Mouse (Mus musculus) limb, embryonic 12.5 days (tissue): ENCODE measurements around the gene Ereg. TPM values are rescaled to one million over a fixed set of nuclear protein-coding genes. Genes with fewer than 3 reads are reported as not detected.

Source experiments
- ATAC-seq: fragments of 200-750 bp; cut with Nextera tagmentation; 2 replicates; pipeline ENCODE4 v1.8.0; 2017; ENCODE audit warnings: low read depth, moderate TSS enrichment; ENCODE audit not compliant: insufficient number of reproducible peaks, insufficient read depth, low FRiP score, low TSS enrichment
- H3K27ac ChIP-seq: fragments of 300-500 bp; sonication (generic); 2 replicates; pipeline ENCODE4 v1.5.1; 2016; ENCODE audit warnings: mild to moderate bottlenecking, moderate library complexity
- H3K27me3 ChIP-seq: fragments of 300-500 bp; sonication (generic); 2 replicates; pipeline ENCODE4 v1.6.1; 2016; ENCODE audit warnings: mild to moderate bottlenecking, moderate library complexity
- H3K36me3 ChIP-seq: fragments of 300-500 bp; sonication (generic); 2 replicates; pipeline ENCODE4 v1.6.1; 2016; ENCODE audit warnings: mild to moderate bottlenecking, moderate library complexity
- H3K4me1 ChIP-seq: fragments of 300-500 bp; sonication (generic); replicated peaks from 2 replicates; pipeline ENCODE4 v1.6.1; 2016
- H3K4me2 ChIP-seq: fragments of 300-500 bp; sonication (generic); 2 replicates; pipeline ENCODE4 v1.6.1; 2016; ENCODE audit warnings: mild to moderate bottlenecking, moderate library complexity
- H3K4me3 ChIP-seq: fragments of 300-500 bp; sonication (generic); replicated peaks from 2 replicates; pipeline ENCODE4 v1.5.1; 2016; ENCODE audit warnings: mild to moderate bottlenecking
- H3K9ac ChIP-seq: fragments of 300-500 bp; sonication (generic); replicated peaks from 2 replicates; pipeline ENCODE4 v1.6.1; 2016; ENCODE audit warnings: mild to moderate bottlenecking, moderate library complexity
- H3K9me3 ChIP-seq: fragments of 300-500 bp; sonication (generic); 2 replicates; pipeline ENCODE4 v1.6.1; 2016; ENCODE audit warnings: mild to moderate bottlenecking, moderate library complexity
- WGBS: fragments of 180-500 bp; shearing (Covaris S2); methylation state at CpG from one replicate; pipeline ENCODE4 v1.1.7; 2016; 5-methylcytosine and 5-hydroxymethylcytosine counted together
- polyA plus RNA-seq: library from polyadenylated mRNA; unstranded; fragments of >200 nt; fragmentation: Nextera tagmentation; extraction: Ambion mirVana; gene quantifications from 2 replicates; pipeline ENCODE4 v1.2.1, GENCODE M21; 2016

Gene Ereg
- polyA plus RNA-seq, 1 experiment from 2014 or later = not detected

GRCm38 (mm10) chr5:91073626-91074025 is 796 bp upstream of the Ereg start:
- ATAC-seq = no peak
- 68% methylated on average over 8 of the region's 8 CpGs for WGBS
- H3K36me3 ChIP-seq = no peaks in the 10 kb centered on the region
- H3K27me3 ChIP-seq = peaks cover 36% of the 10 kb centered on the region
- no peak overlapping the region for H3K9ac ChIP-seq
- no peak overlapping the region for H3K4me2 ChIP-seq
- no peak overlapping the region for H3K27ac ChIP-seq
- no peak overlapping the region for H3K4me3 ChIP-seq
- H3K9me3 ChIP-seq = no peaks in the 10 kb centered on the region
- peaks cover 6% of the 10 kb centered on the region for H3K4me1 ChIP-seq

- Histone ChIP-seq H3K27ac (no peak overlapping the region), H3K36me3 (no peaks in the 10 kb centered on the region), H3K4me1 (peaks cover 6% of the 10 kb centered on the region), H3K27me3 (peaks cover 36% of the 10 kb centered on the region), H3K4me3 (peak overlapping the region; percentile 36), H3K4me2 (peak overlapping the region; percentile 60), H3K9me3 (no peaks in the 10 kb centered on the region), H3K9ac (no peak overlapping the region)
- no peak for ATAC-seq
- WGBS = 37% methylated on average over 8 of the region's 8 CpGs
Measured at GRCm38 (mm10) chr5:91074026-91074425, 396 bp upstream of the Ereg start.

- Histone ChIP-seq H3K36me3 (no peaks in the 10 kb centered on the region), H3K27ac (no peak overlapping the region), H3K4me1 (peaks cover 6% of the 10 kb centered on the region), H3K4me3 (peak overlapping the region; percentile 36; the same call in 1 of the 2 replicates), H3K4me2 (peak overlapping the region; percentile 60), H3K9ac (no peak overlapping the region), H3K27me3 (peaks cover 36% of the 10 kb centered on the region), H3K9me3 (no peaks in the 10 kb centered on the region)
- ATAC-seq = no peak
- WGBS = 47% methylated on average over 1 of the region's 1 CpGs
Measured at GRCm38 (mm10) chr5:91075021-91075420, 599 bp downstream of the Ereg start.

GRCm38 (mm10) chr5:91083016-91083415 is 8.6 kb downstream of the Ereg start:
- 76% methylated on average over 5 of the region's 5 CpGs for WGBS
- no peak overlapping the region for H3K27ac ChIP-seq
- H3K4me3 ChIP-seq = no peak overlapping the region
- no peaks in the 10 kb centered on the region for H3K36me3 ChIP-seq
- H3K4me2 ChIP-seq = no peak overlapping the region
- ATAC-seq = no peak
- no peaks in the 10 kb centered on the region for H3K27me3 ChIP-seq
- no peak overlapping the region for H3K9ac ChIP-seq
- H3K9me3 ChIP-seq = no peaks in the 10 kb centered on the region
- H3K4me1 ChIP-seq = no peaks in the 10 kb centered on the region

GRCm38 (mm10) chr5:91085291-91085690 is 10.9 kb downstream of the Ereg start:
- Histone ChIP-seq H3K4me1 (no peaks in the 10 kb centered on the region), H3K4me3 (no peak overlapping the region), H3K36me3 (no peaks in the 10 kb centered on the region), H3K4me2 (no peak overlapping the region), H3K9ac (no peak overlapping the region), H3K9me3 (no peaks in the 10 kb centered on the region), H3K27ac (no peak overlapping the region), H3K27me3 (no peaks in the 10 kb centered on the region)
- ATAC-seq = no peak
- 75% methylated on average over 5 of the region's 5 CpGs for WGBS

GRCm38 (mm10) chr5:91090301-91090700 is 15.9 kb downstream of the Ereg start:
- Histone ChIP-seq H3K27ac (no peak overlapping the region), H3K27me3 (no peaks in the 10 kb centered on the region), H3K9ac (no peak overlapping the region), H3K36me3 (no peaks in the 10 kb centered on the region), H3K4me3 (no peak overlapping the region), H3K9me3 (no peaks in the 10 kb centered on the region), H3K4me1 (no peaks in the 10 kb centered on the region), H3K4me2 (no peak overlapping the region)
- ATAC-seq = no peak
- WGBS = 82% methylated on average over 3 of the region's 3 CpGs

GRCm38 (mm10) chr5:91097911-91098614 is 23.6 kb downstream of the Ereg start:
- Histone ChIP-seq H3K27ac (no peak overlapping the region), H3K4me2 (no peak overlapping the region), H3K4me3 (no peak overlapping the region), H3K4me1 (no peaks in the 10 kb centered on the region), H3K36me3 (no peaks in the 10 kb centered on the region), H3K9ac (no peak overlapping the region), H3K27me3 (no peaks in the 10 kb centered on the region), H3K9me3 (no peaks in the 10 kb centered on the region)
- no peak for ATAC-seq
- WGBS = 91% methylated on average over 10 of the region's 10 CpGs

GRCm38 (mm10) chr5:91101742-91102141 is 27.3 kb downstream of the Ereg start:
- ATAC-seq = no peak
- no peaks in the 10 kb centered on the region for H3K27me3 ChIP-seq
- no peak overlapping the region for H3K4me2 ChIP-seq
- H3K4me3 ChIP-seq = no peak overlapping the region
- no peaks in the 10 kb centered on the region for H3K9me3 ChIP-seq
- no peak overlapping the region for H3K27ac ChIP-seq
- no peaks in the 10 kb centered on the region for H3K36me3 ChIP-seq
- whole genome bisulfite sequencing = 86% methylated on average over 5 of the region's 5 CpGs
- H3K4me1 ChIP-seq = no peaks in the 10 kb centered on the region
- no peak overlapping the region for H3K9ac ChIP-seq

GRCm38 (mm10) chr5:91103943-91104665 is 29.7 kb downstream of the Ereg start:
- 82% methylated on average over 7 of the region's 7 CpGs for WGBS
- ATAC-seq = no peak
- no peaks in the 10 kb centered on the region for H3K36me3 ChIP-seq

GRCm38 (mm10) chr5:91106248-91106647 is 31.8 kb downstream of the Ereg start:
- H3K9ac ChIP-seq = no peak overlapping the region
- H3K4me2 ChIP-seq = no peak overlapping the region
- no peak overlapping the region for H3K4me3 ChIP-seq
- no peaks in the 10 kb centered on the region for H3K9me3 ChIP-seq
- 85% methylated on average over 5 of the region's 5 CpGs for WGBS
- no peaks in the 10 kb centered on the region for H3K4me1 ChIP-seq
- no peaks in the 10 kb centered on the region for H3K36me3 ChIP-seq
- no peak for ATAC-seq
- H3K27me3 ChIP-seq = no peaks in the 10 kb centered on the region
- no peak overlapping the region for H3K27ac ChIP-seq

More at GRCm38 (mm10) chr5:91103943-91104665, 29.7 kb downstream of the Ereg start:
- H3K4me3 ChIP-seq = no peak overlapping the region
- no peaks in the 10 kb centered on the region for H3K9me3 ChIP-seq
- H3K4me1 ChIP-seq = no peaks in the 10 kb centered on the region
- H3K27ac ChIP-seq = no peak overlapping the region
- no peaks in the 10 kb centered on the region for H3K27me3 ChIP-seq
- H3K9ac ChIP-seq = no peak overlapping the region
- no peak overlapping the region for H3K4me2 ChIP-seq

GRCm38 (mm10) chr5:91110023-91110670 is 35.7 kb downstream of the Ereg start:
- no peak overlapping the region for H3K4me3 ChIP-seq

More at GRCm38 (mm10) chr5:91110023-91110670, 35.7 kb downstream of the Ereg start:
- H3K4me1 ChIP-seq = no peaks in the 10 kb centered on the region
- no peak overlapping the region for H3K4me2 ChIP-seq
- H3K36me3 ChIP-seq = no peaks in the 10 kb centered on the region
- H3K27ac ChIP-seq = no peak overlapping the region
- ATAC-seq = no peak
- H3K9ac ChIP-seq = no peak overlapping the region
- no peaks in the 10 kb centered on the region for H3K27me3 ChIP-seq
- 85% methylated on average over 6 of the region's 6 CpGs for WGBS
- H3K9me3 ChIP-seq = no peaks in the 10 kb centered on the region
